Mouse (Mus musculus): ENCODE measurements around the gene Krt80. TPM values are rescaled to one million over a fixed set of nuclear protein-coding genes. Genes with fewer than 3 reads are reported as not detected.

Gene Krt80
- polyA plus RNA-seq, 1 experiment from 2014 or later = 0.08 TPM

DNA sequence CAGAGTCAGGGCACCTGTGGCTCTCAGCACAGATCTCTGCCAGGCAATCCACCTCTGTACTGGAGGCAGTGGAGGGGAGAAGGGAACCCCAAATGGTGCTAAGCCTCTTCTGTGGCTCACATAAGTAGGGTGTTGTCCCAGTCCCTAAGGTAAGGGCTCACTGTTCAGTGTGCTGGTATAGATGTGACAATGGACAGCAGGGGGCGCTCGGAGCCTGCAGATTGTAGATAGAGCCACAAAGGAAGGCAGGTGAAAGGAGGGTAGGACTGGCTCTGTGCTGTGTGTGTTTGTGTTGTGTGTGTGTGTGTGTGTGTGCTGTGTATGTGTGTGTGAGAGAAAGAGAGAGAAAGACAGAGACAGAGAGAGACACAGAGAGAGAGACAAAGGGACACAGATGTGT lies 30.4 kb downstream of the Krt80 start:
- no peak overlapping the region for H3K4me3 ChIP-seq (ENCODE audit: low read depth, low read length)
- H3K4me1 ChIP-seq (ENCODE audit: control insufficient read depth, insufficient read depth, low read length) = no peaks in the 10 kb centered on the region
- peak; percentile 92 for ATAC-seq (ENCODE audit: low read depth)
- no peaks in the 10 kb centered on the region for H3K27me3 ChIP-seq (ENCODE audit: control insufficient read depth, insufficient read depth, low read length)
- H3K27ac ChIP-seq (ENCODE audit: low read depth, low read length) = no peak overlapping the region
- no peaks in the 10 kb centered on the region for H3K36me3 ChIP-seq (ENCODE audit: control insufficient read depth, insufficient read depth, low read length)
- H3K9me3 ChIP-seq (ENCODE audit: control insufficient read depth, low read length) = no peaks in the 10 kb centered on the region
- H3K9ac ChIP-seq (replicated peaks; ENCODE audit: low read depth, low read length) = no peak overlapping the region
- WGBS = 0% methylated on average over 2 of the region's 2 CpGs
- no peak overlapping the region for H3K4me2 ChIP-seq (ENCODE audit: low read depth, low read length)

DNA sequence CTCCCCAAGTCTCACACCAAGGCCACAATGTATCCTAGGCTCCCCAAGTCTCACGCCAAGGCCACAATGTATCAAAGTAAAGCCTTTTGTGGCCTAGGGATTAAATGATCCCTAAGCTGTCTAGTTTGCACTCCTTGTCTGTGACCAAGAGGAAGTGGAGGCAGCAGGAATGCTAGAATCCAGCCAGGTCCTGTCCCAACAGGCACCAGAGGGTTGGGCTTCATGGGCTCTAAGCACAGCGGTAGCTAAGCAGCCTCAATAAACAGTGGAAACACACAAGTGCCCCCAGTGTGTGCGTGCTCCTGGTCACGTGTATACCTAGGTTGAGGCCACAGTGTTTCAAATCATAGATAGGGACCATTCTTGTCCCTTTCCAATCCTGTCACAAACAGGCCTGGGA lies 31.6 kb downstream of the Krt80 start:
- H3K27me3 ChIP-seq (ENCODE audit: control insufficient read depth, insufficient read depth, low read length) = no peaks in the 10 kb centered on the region
- no peak overlapping the region for H3K4me2 ChIP-seq (ENCODE audit: low read depth, low read length)
- H3K4me1 ChIP-seq (ENCODE audit: control insufficient read depth, insufficient read depth, low read length) = no peaks in the 10 kb centered on the region
- no peak overlapping the region for H3K27ac ChIP-seq (ENCODE audit: low read depth, low read length)
- WGBS = 79% methylated on average over 4 of the region's 4 CpGs
- no peak for ATAC-seq (ENCODE audit: low read depth)
- no peaks in the 10 kb centered on the region for H3K9me3 ChIP-seq (ENCODE audit: control insufficient read depth, low read length)
- H3K4me3 ChIP-seq (ENCODE audit: low read depth, low read length) = no peak overlapping the region
- H3K9ac ChIP-seq (replicated peaks; ENCODE audit: low read depth, low read length) = no peak overlapping the region
- no peaks in the 10 kb centered on the region for H3K36me3 ChIP-seq (ENCODE audit: control insufficient read depth, insufficient read depth, low read length)

DNA sequence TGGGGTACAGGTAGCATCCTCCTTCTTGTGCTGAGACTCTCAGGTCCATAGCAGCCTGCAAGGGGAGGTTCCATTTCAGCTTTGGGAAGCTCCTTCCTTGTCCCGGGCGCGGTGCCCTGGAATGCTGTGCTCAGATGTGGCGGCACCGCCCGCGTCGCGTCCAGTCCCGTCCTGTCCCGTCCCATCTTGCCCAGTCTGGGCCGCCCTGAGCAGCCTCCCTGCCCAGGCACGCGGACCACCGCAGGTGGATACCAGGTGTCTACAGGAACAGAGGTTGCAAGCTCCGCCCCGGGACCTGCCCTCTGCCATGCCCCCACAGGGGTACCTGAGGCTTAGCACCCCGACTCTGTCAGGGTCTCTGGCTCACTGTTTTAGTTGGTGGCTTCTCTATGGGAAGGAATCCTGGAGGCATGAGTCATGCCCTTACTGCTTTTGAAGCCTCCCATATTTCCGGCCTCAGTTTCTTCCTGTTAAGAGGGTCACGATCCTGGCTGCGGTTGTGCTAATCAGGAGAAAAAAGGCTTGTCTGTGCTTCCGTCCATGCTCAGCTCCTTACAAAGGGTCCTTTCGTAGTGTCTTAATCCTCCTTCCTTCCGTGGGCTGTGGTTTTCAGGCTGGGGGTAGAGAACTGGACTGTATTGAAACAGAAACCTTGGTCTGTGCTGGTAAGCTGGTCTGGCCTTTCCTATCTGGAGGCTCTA lies 33.3 kb downstream of the Krt80 start:
- 53% methylated on average over 24 of the region's 24 CpGs for WGBS
- H3K27me3 ChIP-seq (ENCODE audit: control insufficient read depth, insufficient read depth, low read length) = no peaks in the 10 kb centered on the region
- H3K4me3 ChIP-seq (ENCODE audit: low read depth, low read length) = no peak overlapping the region
- no peak overlapping the region for H3K9ac ChIP-seq (replicated peaks; ENCODE audit: low read depth, low read length)
- no peaks in the 10 kb centered on the region for H3K4me1 ChIP-seq (ENCODE audit: control insufficient read depth, insufficient read depth, low read length)
- H3K27ac ChIP-seq (ENCODE audit: low read depth, low read length) = no peak overlapping the region
- no peaks in the 10 kb centered on the region for H3K36me3 ChIP-seq (ENCODE audit: control insufficient read depth, insufficient read depth, low read length)
- ATAC-seq (ENCODE audit: low read depth) = no peak
- H3K4me2 ChIP-seq (ENCODE audit: low read depth, low read length) = no peak overlapping the region
- no peaks in the 10 kb centered on the region for H3K9me3 ChIP-seq (ENCODE audit: control insufficient read depth, low read length)

DNA sequence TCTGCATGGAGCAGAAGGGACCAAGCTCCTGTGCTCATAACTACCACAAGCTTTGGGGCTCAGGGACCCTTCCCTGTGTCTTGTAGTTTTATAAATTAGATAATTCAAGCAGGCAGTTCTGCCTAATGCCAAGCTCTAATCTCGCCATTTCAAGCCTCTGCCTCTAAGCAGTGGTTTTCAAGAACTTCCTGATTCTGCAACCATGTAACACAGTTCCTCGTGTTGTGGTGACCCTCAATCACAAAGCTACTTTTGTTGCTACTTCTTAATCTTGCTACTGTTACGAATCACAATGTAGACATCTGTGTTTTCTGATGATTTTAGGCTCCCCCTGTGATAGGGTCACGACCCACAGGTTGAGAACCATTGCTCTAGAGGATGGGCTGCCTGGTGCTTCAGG lies 36.3 kb downstream of the Krt80 start:
- Histone ChIP-seq H3K9ac (replicated peaks; ENCODE audit: low read depth, low read length) (no peak overlapping the region), H3K27ac (ENCODE audit: low read depth, low read length) (no peak overlapping the region), H3K4me2 (ENCODE audit: low read depth, low read length) (no peak overlapping the region), H3K9me3 (ENCODE audit: control insufficient read depth, low read length) (no peaks in the 10 kb centered on the region), H3K4me3 (ENCODE audit: low read depth, low read length) (no peak overlapping the region), H3K36me3 (ENCODE audit: control insufficient read depth, insufficient read depth, low read length) (no peaks in the 10 kb centered on the region), H3K4me1 (ENCODE audit: control insufficient read depth, insufficient read depth, low read length) (no peaks in the 10 kb centered on the region), H3K27me3 (ENCODE audit: control insufficient read depth, insufficient read depth, low read length) (no peaks in the 10 kb centered on the region)
- WGBS = 67% methylated on average over 4 of the region's 4 CpGs
- no peak for ATAC-seq (ENCODE audit: low read depth)

DNA sequence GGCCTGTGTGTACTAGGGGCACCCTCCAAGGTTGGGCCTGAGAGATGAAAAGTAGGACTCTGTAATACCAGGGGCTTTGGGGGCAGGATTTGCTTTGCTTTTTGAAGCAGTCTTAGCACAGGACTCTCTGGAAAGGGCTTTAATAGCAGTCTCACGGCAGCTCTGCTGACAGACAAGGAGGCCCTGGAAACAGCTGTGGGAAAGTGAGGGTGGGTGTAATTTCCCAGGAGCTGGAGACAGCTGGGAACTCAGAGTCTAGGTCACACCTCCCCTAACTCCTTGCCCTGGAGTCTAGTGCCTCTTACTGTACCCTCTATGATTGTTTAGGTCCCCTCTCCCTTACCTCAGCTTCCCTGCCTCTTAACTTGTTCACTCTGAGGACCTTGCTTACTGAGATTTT lies 36.8 kb downstream of the Krt80 start:
- no peaks in the 10 kb centered on the region for H3K27me3 ChIP-seq (ENCODE audit: control insufficient read depth, insufficient read depth, low read length)
- WGBS = 39% methylated on average over 1 of the region's 1 CpGs
- no peak overlapping the region for H3K4me2 ChIP-seq (ENCODE audit: low read depth, low read length)
- H3K9me3 ChIP-seq (ENCODE audit: control insufficient read depth, low read length) = no peaks in the 10 kb centered on the region
- H3K4me3 ChIP-seq (ENCODE audit: low read depth, low read length) = no peak overlapping the region
- no peak overlapping the region for H3K27ac ChIP-seq (ENCODE audit: low read depth, low read length)
- H3K36me3 ChIP-seq (ENCODE audit: control insufficient read depth, insufficient read depth, low read length) = no peaks in the 10 kb centered on the region
- no peak overlapping the region for H3K9ac ChIP-seq (replicated peaks; ENCODE audit: low read depth, low read length)
- no peaks in the 10 kb centered on the region for H3K4me1 ChIP-seq (ENCODE audit: control insufficient read depth, insufficient read depth, low read length)
- no peak for ATAC-seq (ENCODE audit: low read depth)

DNA sequence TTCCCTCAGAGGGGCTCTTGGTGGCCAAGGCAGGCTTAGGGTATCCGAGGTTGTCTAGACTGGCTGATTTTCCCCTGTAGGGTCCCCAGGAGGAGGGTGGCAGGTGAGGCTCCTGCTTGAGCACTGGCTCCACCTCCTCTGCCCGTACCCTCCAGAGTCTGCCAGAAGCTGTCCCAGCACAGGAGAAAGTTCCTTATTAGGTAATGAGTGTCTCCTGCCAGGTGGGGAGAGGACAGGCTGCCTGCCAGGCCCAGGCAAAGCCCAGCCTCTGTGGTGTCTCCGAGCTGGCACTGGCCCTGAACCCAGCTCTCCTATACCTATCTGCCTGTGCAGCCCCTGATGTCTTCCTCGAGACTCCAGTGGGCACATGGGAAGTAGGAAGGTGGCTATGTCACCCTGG lies 37.6 kb downstream of the Krt80 start:
- no peaks in the 10 kb centered on the region for H3K4me1 ChIP-seq (ENCODE audit: control insufficient read depth, insufficient read depth, low read length)
- no peaks in the 10 kb centered on the region for H3K27me3 ChIP-seq (ENCODE audit: control insufficient read depth, insufficient read depth, low read length)
- no peak overlapping the region for H3K27ac ChIP-seq (ENCODE audit: low read depth, low read length)
- no peak overlapping the region for H3K4me2 ChIP-seq (ENCODE audit: low read depth, low read length)
- no peaks in the 10 kb centered on the region for H3K9me3 ChIP-seq (ENCODE audit: control insufficient read depth, low read length)
- no peak for ATAC-seq (ENCODE audit: low read depth)
- WGBS = 75% methylated on average over 4 of the region's 4 CpGs
- H3K36me3 ChIP-seq (ENCODE audit: control insufficient read depth, insufficient read depth, low read length) = no peaks in the 10 kb centered on the region
- H3K9ac ChIP-seq (replicated peaks; ENCODE audit: low read depth, low read length) = no peak overlapping the region
- H3K4me3 ChIP-seq (ENCODE audit: low read depth, low read length) = no peak overlapping the region

DNA sequence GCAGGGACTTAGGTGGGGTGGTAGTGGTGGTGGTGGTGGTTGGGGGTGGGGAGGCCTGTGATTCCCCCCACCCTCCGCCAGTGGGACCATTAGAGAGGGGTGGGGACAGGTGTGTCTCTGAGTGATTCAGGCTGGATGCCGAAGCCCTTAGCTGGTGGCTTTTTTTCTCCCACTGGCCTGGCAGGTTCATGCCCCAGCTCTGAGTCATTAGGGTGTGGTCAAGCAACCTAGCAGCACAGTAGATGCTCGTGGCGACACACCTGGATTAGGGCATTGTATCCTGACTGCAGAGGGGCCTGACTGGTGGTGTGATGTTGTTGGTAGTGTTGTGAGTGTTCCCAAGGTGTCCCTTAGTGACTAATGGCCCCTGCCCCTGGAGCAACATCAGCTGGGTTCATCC lies 38.9 kb downstream of the Krt80 start:
- no peak for ATAC-seq (ENCODE audit: low read depth)
- Histone ChIP-seq H3K4me3 (ENCODE audit: low read depth, low read length) (no peak overlapping the region), H3K9me3 (ENCODE audit: control insufficient read depth, low read length) (no peaks in the 10 kb centered on the region), H3K4me1 (ENCODE audit: control insufficient read depth, insufficient read depth, low read length) (no peaks in the 10 kb centered on the region), H3K36me3 (ENCODE audit: control insufficient read depth, insufficient read depth, low read length) (no peaks in the 10 kb centered on the region), H3K27ac (ENCODE audit: low read depth, low read length) (no peak overlapping the region), H3K4me2 (ENCODE audit: low read depth, low read length) (no peak overlapping the region), H3K27me3 (ENCODE audit: control insufficient read depth, insufficient read depth, low read length) (no peaks in the 10 kb centered on the region), H3K9ac (replicated peaks; ENCODE audit: low read depth, low read length) (no peak overlapping the region)
- 86% methylated on average over 4 of the region's 4 CpGs for WGBS

DNA sequence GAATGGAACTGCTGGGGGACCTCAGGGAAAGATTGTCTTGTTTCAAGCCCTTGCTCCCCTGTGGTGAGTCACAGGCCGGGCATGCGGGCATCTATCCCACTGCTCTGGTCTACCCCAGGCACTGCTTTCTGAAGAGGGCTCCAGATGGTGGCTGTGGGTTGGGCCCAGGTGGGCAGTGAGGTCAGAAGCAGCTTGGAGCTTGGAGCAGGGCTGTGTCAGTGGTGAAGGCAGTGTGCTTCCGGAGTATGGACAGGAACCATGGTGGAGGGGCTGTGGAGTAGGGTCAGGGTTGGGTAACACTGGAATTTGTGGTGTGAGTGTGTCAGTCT lies 40.4 kb downstream of the Krt80 start:
- no peak overlapping the region for H3K9ac ChIP-seq (replicated peaks; ENCODE audit: low read depth, low read length)
- no peak for ATAC-seq (ENCODE audit: low read depth)
- H3K36me3 ChIP-seq (ENCODE audit: control insufficient read depth, insufficient read depth, low read length) = no peaks in the 10 kb centered on the region
- H3K27ac ChIP-seq (ENCODE audit: low read depth, low read length) = no peak overlapping the region
- no peaks in the 10 kb centered on the region for H3K4me1 ChIP-seq (ENCODE audit: control insufficient read depth, insufficient read depth, low read length)
- H3K4me3 ChIP-seq (ENCODE audit: low read depth, low read length) = no peak overlapping the region
- H3K27me3 ChIP-seq (ENCODE audit: control insufficient read depth, insufficient read depth, low read length) = no peaks in the 10 kb centered on the region
- no peak overlapping the region for H3K4me2 ChIP-seq (ENCODE audit: low read depth, low read length)
- 75% methylated on average over 3 of the region's 3 CpGs for WGBS
- H3K9me3 ChIP-seq (ENCODE audit: control insufficient read depth, low read length) = no peaks in the 10 kb centered on the region

DNA sequence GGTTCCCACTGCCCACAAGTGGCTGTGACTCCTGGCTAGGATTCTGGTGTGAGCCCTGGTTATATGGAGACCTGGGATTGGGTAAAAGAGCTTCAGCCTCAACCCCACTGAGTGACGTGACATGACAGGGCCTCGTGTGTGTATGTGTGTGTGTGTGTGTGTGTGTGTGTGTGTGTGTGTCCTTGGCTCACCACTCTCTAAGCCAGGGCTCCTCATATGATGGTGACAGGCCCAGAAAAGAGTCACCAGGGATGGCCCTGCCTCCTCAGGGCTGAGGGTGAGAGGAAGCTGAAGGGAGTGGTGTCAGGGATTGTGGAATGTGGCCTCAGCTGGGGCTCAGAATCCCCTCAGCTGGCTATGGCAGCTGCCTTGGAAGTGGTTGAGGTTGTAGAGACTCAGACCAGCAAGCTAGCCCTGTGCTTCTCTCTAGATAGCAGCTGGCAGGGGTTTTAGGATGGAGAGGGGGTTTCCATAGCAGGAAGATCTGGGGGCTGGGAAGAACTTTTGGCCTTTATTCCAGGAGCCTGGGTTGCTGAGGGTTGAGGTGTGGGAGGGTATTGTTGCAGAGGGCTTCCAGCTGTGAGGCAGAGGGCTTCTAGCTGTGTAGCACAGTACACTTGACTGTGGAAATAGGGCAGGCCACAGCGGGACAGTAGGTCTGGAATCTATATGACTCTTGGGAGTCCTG lies 40.9 kb downstream of the Krt80 start:
- no peak overlapping the region for H3K27ac ChIP-seq (ENCODE audit: low read depth, low read length)
- no peak for ATAC-seq (ENCODE audit: low read depth)
- WGBS = 49% methylated on average over 3 of the region's 3 CpGs

More for the DNA sequence above, 40.9 kb downstream of the Krt80 start:
- H3K9ac ChIP-seq (replicated peaks; ENCODE audit: low read depth, low read length) = no peak overlapping the region
- H3K4me3 ChIP-seq (ENCODE audit: low read depth, low read length) = no peak overlapping the region
- no peaks in the 10 kb centered on the region for H3K27me3 ChIP-seq (ENCODE audit: control insufficient read depth, insufficient read depth, low read length)
- H3K4me1 ChIP-seq (ENCODE audit: control insufficient read depth, insufficient read depth, low read length) = no peaks in the 10 kb centered on the region
- H3K36me3 ChIP-seq (ENCODE audit: control insufficient read depth, insufficient read depth, low read length) = no peaks in the 10 kb centered on the region
- no peak overlapping the region for H3K4me2 ChIP-seq (ENCODE audit: low read depth, low read length)
- no peaks in the 10 kb centered on the region for H3K9me3 ChIP-seq (ENCODE audit: control insufficient read depth, low read length)

Data from neural tube, embryonic 14.5 days (tissue).